Mouse (Mus musculus) erythroblast, embryonic 14.5 days (primary cell): ENCODE data around the gene Tie1.
"Not testable (repeated sequence)": the region's sequence is repeated elsewhere in the genome, so short reads cannot be mapped to it uniquely, and the experiment has no call there.

ENCODE experiments used
- GATA1 ChIP-seq: IDR thresholded peaks from 2 replicates; pipeline ENCODE4 v1.6.1; 2012; ENCODE audit warnings: low read length, inconsistent platforms, mixed read lengths
- TAL1 ChIP-seq: IDR thresholded peaks from 3 replicates; pipeline ENCODE4 v1.6.1; 2012; ENCODE audit warnings: low read length, inconsistent platforms, mixed read lengths

GRCm38 (mm10) chr4:118507171-118507570 is 17.3 kb upstream of the Tie1 start:
- TF ChIP-seq GATA1, TAL1: not testable (repeated sequence)
